Mouse (Mus musculus) CH12.LX (cell line): ENCODE measurements around the gene Iqcf3. TPM values are rescaled to one million over a fixed set of nuclear protein-coding genes. Genes with fewer than 3 reads are reported as not detected.

Experiments used
- DNase-seq: peaks from one replicate; pipeline ENCODE4 v3.0.0-alpha.2; 2013; ENCODE audit errors: extremely low read depth
- H3K27ac ChIP-seq: 2 replicates; pipeline ENCODE4 v1.5.1; 2012; ENCODE audit warnings: low read depth, mild to moderate bottlenecking, control low read depth, moderate library complexity; ENCODE audit not compliant: insufficient read depth
- H3K27me3 ChIP-seq: replicated peaks from 2 replicates; pipeline ENCODE3; 2012; ENCODE audit warnings: inconsistent platforms
- H3K36me3 ChIP-seq, 2 experiments: replicated peaks in 1 of 2; 2 replicates each; pipeline versions ENCODE3 to v1.6.1; 2012; ENCODE audit warnings: inconsistent platforms in 1 of 2, low read length in 1 of 2, mild to moderate bottlenecking in 1 of 2, mixed read lengths in 1 of 2, moderate library complexity in 1 of 2; ENCODE audit not compliant: control insufficient read depth in 1 of 2, insufficient read depth in 1 of 2
- H3K4me1 ChIP-seq, 2 experiments: 2 replicates each; pipeline ENCODE4 v1.6.1; 2012; ENCODE audit warnings: inconsistent platforms in 1 of 2, moderate library complexity in 1 of 2; ENCODE audit not compliant: insufficient read depth in 2 of 2, control insufficient read depth in 1 of 2
- H3K4me2 ChIP-seq: 2 replicates; pipeline ENCODE4 v1.6.1; 2012; ENCODE audit warnings: low read depth, mild to moderate bottlenecking, control low read depth; ENCODE audit not compliant: poor library complexity, insufficient read depth, severe bottlenecking
- H3K4me3 ChIP-seq, 3 experiments: fragments of 150-350 bp in 1 of 3; sonication (generic) in 1 of 3; replicated peaks in 1 of 3; 2 replicates each; pipeline versions ENCODE3 to v1.5.1; 2011 to 2012; ENCODE audit warnings: low read depth in 2 of 3, low read length in 2 of 3, mild to moderate bottlenecking in 2 of 3, moderate library complexity in 2 of 3, control low read depth in 1 of 3, improper control_type of control experiment in 1 of 3, inconsistent platforms in 1 of 3, mixed read lengths in 1 of 3; ENCODE audit not compliant: poor library complexity in 1 of 3
- H3K79me2 ChIP-seq: replicated peaks from 2 replicates; pipeline ENCODE4 v1.6.1; 2012; ENCODE audit warnings: mild to moderate bottlenecking, moderate library complexity; ENCODE audit not compliant: control insufficient read depth, poor library complexity, insufficient read depth, severe bottlenecking; ENCODE audit errors: extremely low read depth
- H3K9ac ChIP-seq: 2 replicates; pipeline ENCODE4 v1.6.1; 2012; ENCODE audit warnings: low read depth, mild to moderate bottlenecking, control low read depth, moderate library complexity; ENCODE audit not compliant: insufficient read depth
- H3K9me3 ChIP-seq: replicated peaks from 2 replicates; pipeline ENCODE3; 2012; ENCODE audit warnings: low read length, inconsistent platforms, mixed read lengths
- BHLHE40 ChIP-seq: IDR thresholded peaks from 2 replicates; pipeline ENCODE4 v1.6.1; 2011; ENCODE audit warnings: mild to moderate bottlenecking, low read depth, low read length, improper control_type of control experiment
- CTCF ChIP-seq, 2 experiments: IDR thresholded peaks in 1 of 2; conservative IDR thresholded peaks in 1 of 2; 2 replicates each; pipeline ENCODE4 v1.5.1; 2011 to 2012; ENCODE audit warnings: low read depth in 2 of 2, low read length in 2 of 2, improper control_type of control experiment in 1 of 2, inconsistent platforms in 1 of 2, mild to moderate bottlenecking in 1 of 2, moderate library complexity in 1 of 2
- ELF1 ChIP-seq: IDR thresholded peaks from 2 replicates; pipeline ENCODE4 v1.6.1; 2014; ENCODE audit warnings: low read depth, mild to moderate bottlenecking, inconsistent platforms, low read length, improper control_type of control experiment
- EP300 ChIP-seq: IDR thresholded peaks from 2 replicates; pipeline ENCODE4 v1.6.1; 2011; ENCODE audit warnings: low read length, improper control_type of control experiment
- ETS1 ChIP-seq: conservative IDR thresholded peaks from 2 replicates; pipeline ENCODE4 v1.6.1; 2012; ENCODE audit warnings: low read depth, mild to moderate bottlenecking, inconsistent platforms, low read length, improper control_type of control experiment, moderate library complexity
- GABPA ChIP-seq: IDR thresholded peaks from 2 replicates; pipeline ENCODE4 v1.6.1; 2012; ENCODE audit warnings: low read depth, low read length, improper control_type of control experiment, inconsistent platforms; ENCODE audit not compliant: insufficient replicate concordance
- HCFC1 ChIP-seq: IDR thresholded peaks from 2 replicates; pipeline ENCODE4 v1.6.1; 2012; ENCODE audit warnings: low read depth, mild to moderate bottlenecking, inconsistent platforms, low read length, improper control_type of control experiment
- IRF4 ChIP-seq: IDR thresholded peaks from 2 replicates; pipeline ENCODE4 v1.6.1; 2014; ENCODE audit warnings: low read depth, mild to moderate bottlenecking, inconsistent platforms, low read length, improper control_type of control experiment
- JUN ChIP-seq: IDR thresholded peaks from 2 replicates; pipeline ENCODE4 v1.6.1; 2011; ENCODE audit warnings: low read depth, mild to moderate bottlenecking, low read length, improper control_type of control experiment, moderate library complexity; ENCODE audit not compliant: insufficient read depth
- MAFK ChIP-seq: IDR thresholded peaks from 2 replicates; pipeline ENCODE4 v1.6.1; 2011; ENCODE audit warnings: low read length, improper control_type of control experiment; ENCODE audit not compliant: insufficient replicate concordance
- MAX ChIP-seq: IDR thresholded peaks from 2 replicates; pipeline ENCODE4 v1.6.1; 2011; ENCODE audit warnings: low read length, improper control_type of control experiment
- MAZ ChIP-seq: IDR thresholded peaks from 2 replicates; pipeline ENCODE4 v1.6.1; 2012; ENCODE audit warnings: low read depth, mild to moderate bottlenecking, inconsistent platforms, low read length, improper control_type of control experiment, moderate library complexity
- MEF2A ChIP-seq: IDR thresholded peaks from 2 replicates; pipeline ENCODE4 v1.6.1; 2014; ENCODE audit warnings: low read depth, mild to moderate bottlenecking, inconsistent platforms, low read length, improper control_type of control experiment, borderline replicate concordance
- MXI1 ChIP-seq: IDR thresholded peaks from 2 replicates; pipeline ENCODE4 v1.6.1; 2011; ENCODE audit warnings: mild to moderate bottlenecking, low read depth, low read length, improper control_type of control experiment
- NRF1 ChIP-seq: IDR thresholded peaks from 2 replicates; pipeline ENCODE4 v1.6.1; 2014; ENCODE audit warnings: low read depth, mild to moderate bottlenecking, inconsistent platforms, low read length, improper control_type of control experiment, moderate library complexity
- PAX5 ChIP-seq: IDR thresholded peaks from 2 replicates; pipeline ENCODE4 v1.6.1; 2012; ENCODE audit warnings: low read length, inconsistent platforms, mixed read lengths
- RAD21 ChIP-seq: IDR thresholded peaks from 2 replicates; pipeline ENCODE4 v1.6.1; 2011; ENCODE audit warnings: low read depth, mild to moderate bottlenecking, low read length, improper control_type of control experiment, moderate library complexity
- RCOR1 ChIP-seq: conservative IDR thresholded peaks from 2 replicates; pipeline ENCODE4 v1.6.1; 2012; ENCODE audit warnings: low read depth, mild to moderate bottlenecking, inconsistent platforms, low read length, improper control_type of control experiment
- SIN3A ChIP-seq: IDR thresholded peaks from 2 replicates; pipeline ENCODE4 v1.6.1; 2012; ENCODE audit warnings: low read length, improper control_type of control experiment, inconsistent platforms
- SMC3 ChIP-seq: IDR thresholded peaks from 2 replicates; pipeline ENCODE4 v1.6.1; 2011; ENCODE audit warnings: low read depth, low read length, improper control_type of control experiment
- TBP ChIP-seq: conservative IDR thresholded peaks from 2 replicates; pipeline ENCODE4 v1.6.1; 2011; ENCODE audit warnings: low read depth, low read length, improper control_type of control experiment
- TCF12 ChIP-seq: IDR thresholded peaks from 2 replicates; pipeline ENCODE4 v1.6.1; 2014; ENCODE audit warnings: low read depth, mild to moderate bottlenecking, inconsistent platforms, low read length, improper control_type of control experiment
- UBTF ChIP-seq: IDR thresholded peaks from 2 replicates; pipeline ENCODE4 v1.6.1; 2012; ENCODE audit warnings: low read depth, mild to moderate bottlenecking, inconsistent platforms, low read length, improper control_type of control experiment, moderate library complexity
- USF1 ChIP-seq: IDR thresholded peaks from 2 replicates; pipeline ENCODE4 v1.6.1; 2014; ENCODE audit warnings: low read depth, mild to moderate bottlenecking, inconsistent platforms, low read length, improper control_type of control experiment
- USF2 ChIP-seq: conservative IDR thresholded peaks from 2 replicates; pipeline ENCODE4 v1.6.1; 2011; ENCODE audit warnings: low read depth, low read length, improper control_type of control experiment
- ZNF384 ChIP-seq: IDR thresholded peaks from 2 replicates; pipeline ENCODE4 v1.6.1; 2012; ENCODE audit warnings: low read depth, low read length, improper control_type of control experiment, inconsistent platforms
- dilution Hi-C: fragments of 300-500 bp; cut with MboI; formaldehyde crosslinking; loops from 2 replicates; pipeline ENCODE4 v1.14.3; 2020; ENCODE audit warnings: low sequenced_read_pairs; ENCODE audit not compliant: extremely low pct_unique_long_range_greater_than_20kb, extremely low pct_ligation_motif_present
- in situ Hi-C: fragments of 300-500 bp; cut with MboI; formaldehyde crosslinking; loops from 3 replicates; pipeline ENCODE4 v1.14.3; 2019; ENCODE audit warnings: low sequenced_read_pairs, low pct_ligation_motif_present, low pct_unique_long_range_greater_than_20kb, mixed read lengths
- polyA plus RNA-seq: library from polyadenylated mRNA; unstranded; fragments of >175 nt; gene quantifications from 2 replicates; pipeline ENCODE4 v1.2.1, GENCODE M21; 2012; ENCODE audit warnings: low read depth; ENCODE audit not compliant: insufficient read length
- total RNA-seq, 2 experiments: library from RNA; depleted of rRNA; stranded (reverse); fragments of 300-350 nt in 1 of 2; fragments of >200 nt in 1 of 2; gene quantifications; 2 replicates each; pipeline ENCODE4 v1.2.3; 2012 to 2014

The Iqcf3 gene
- total and polyA plus RNA-seq, 3 experiments = not detected

GRCm38 (mm10) chr9:106600546-106600945, 39.1 kb upstream of the Iqcf3 start:
- Histone ChIP-seq H3K4me1 (no peaks in the 10 kb centered on the region), H3K27ac (no peak overlapping the region), H3K79me2 (no peaks in the 10 kb centered on the region), H3K9ac (no peak overlapping the region), H3K4me3 (no peak overlapping the region), H3K36me3 (no peaks in the 10 kb centered on the region), H3K4me2 (no peak overlapping the region), H3K27me3 (peaks cover 72% of the 10 kb centered on the region), H3K9me3 (peaks cover 3% of the 10 kb centered on the region)
- dilution Hi-C loops (no loop called here), in situ Hi-C loops (loop anchor here (10.0 kb wide), 1 partner anchor 54 kb away; the partner anchor contains the start of gene Grm2)
- TF ChIP-seq RCOR1 = no peak
- TF ChIP-seq SMC3 = peak; percentile 61
- no peak for TF ChIP-seq MEF2A
- no peak for TF ChIP-seq IRF4
- no peak for TF ChIP-seq SIN3A
- no peak for TF ChIP-seq MAFK
- TF ChIP-seq JUN = no peak
- TF ChIP-seq ELF1 = no peak
- no peak for TF ChIP-seq HCFC1
- peak; percentile 85 for TF ChIP-seq RAD21
- TF ChIP-seq BHLHE40 = no peak
- no peak for TF ChIP-seq TCF12
- TF ChIP-seq CTCF (conservative IDR thresholded peaks at IDR 0.05 in 1 of 2, IDR thresholded peaks at IDR 0.05 in 1 of 2; ENCODE audit: low read depth in 2 of 2, low read length in 2 of 2) = peak; percentile 76 to 94
- no peak for TF ChIP-seq USF2
- no peak for TF ChIP-seq ETS1
- no peak for TF ChIP-seq MXI1
- TF ChIP-seq TBP = no peak
- no peak for TF ChIP-seq USF1
- TF ChIP-seq UBTF = no peak
- no peak for TF ChIP-seq PAX5
- no peak for TF ChIP-seq GABPA
- TF ChIP-seq MAZ = no peak
- no peak for TF ChIP-seq EP300
- no peak for TF ChIP-seq ZNF384
- no peak for TF ChIP-seq MAX
- no peak for TF ChIP-seq NRF1
- peak; percentile 53 for DNase-seq
